Mouse (Mus musculus) testis, adult 2 months (tissue): Measurements from ENCODE around the gene Znhit3. TPM values are rescaled to one million over a fixed set of nuclear protein-coding genes. Genes with fewer than 3 reads are reported as not detected.

ENCODE experiments used
- H3K27ac ChIP-seq: fragments of 200-500 bp; 2 replicates; pipeline ENCODE4 v1.5.1; 2012; ENCODE audit warnings: low read depth, low read length; ENCODE audit not compliant: control insufficient read depth, insufficient read depth
- H3K27me3 ChIP-seq: fragments of 200-500 bp; 2 replicates; pipeline ENCODE4 v1.6.1; 2012; ENCODE audit warnings: mild to moderate bottlenecking, low read length, moderate library complexity; ENCODE audit not compliant: control insufficient read depth, insufficient read depth
- H3K36me3 ChIP-seq: fragments of 200-500 bp; 2 replicates; pipeline ENCODE4 v1.6.1; 2012; ENCODE audit warnings: mild to moderate bottlenecking, low read length; ENCODE audit not compliant: control insufficient read depth, insufficient read depth
- H3K4me1 ChIP-seq: fragments of 200-500 bp; 2 replicates; pipeline ENCODE4 v1.6.1; 2012; ENCODE audit warnings: low read length; ENCODE audit not compliant: control insufficient read depth, insufficient read depth
- H3K4me3 ChIP-seq: fragments of 200-500 bp; 2 replicates; pipeline ENCODE4 v1.5.1; 2012; ENCODE audit warnings: low read depth, mild to moderate bottlenecking, low read length, moderate library complexity, mixed read lengths; ENCODE audit not compliant: control insufficient read depth
- CTCF ChIP-seq: fragments of 200-500 bp; IDR thresholded peaks from 2 replicates; pipeline ENCODE4 v1.5.1; 2012; ENCODE audit warnings: low read depth, mild to moderate bottlenecking, inconsistent platforms, low read length, moderate library complexity; ENCODE audit not compliant: control insufficient read depth, insufficient read depth, insufficient replicate concordance
- POLR2A ChIP-seq: fragments of 200-500 bp; IDR thresholded peaks from 2 replicates; pipeline ENCODE4 v1.6.1; 2012; ENCODE audit warnings: low read depth, mild to moderate bottlenecking, inconsistent platforms, low read length, moderate library complexity; ENCODE audit not compliant: control insufficient read depth
- polyA plus RNA-seq: library from polyadenylated mRNA; depleted of rRNA; stranded (reverse); fragments of >200 nt; gene quantifications from 2 replicates; pipeline ENCODE4 v1.2.3, GENCODE M21; 2012

Gene Znhit3
- polyA plus RNA-seq, 1 experiment = 45.3 TPM

- no peaks in the 10 kb centered on the region for H3K27me3 ChIP-seq
- H3K4me1 ChIP-seq = no peaks in the 10 kb centered on the region
- peaks cover 4% of the 10 kb centered on the region for H3K36me3 ChIP-seq
- no peak overlapping the region for H3K4me3 ChIP-seq
- TF ChIP-seq CTCF (no peak), POLR2A (no peak)
- H3K27ac ChIP-seq = no peak overlapping the region
Measured at GRCm38 (mm10) chr11:84904597-84905144, 11.5 kb downstream of the Znhit3 start.

- peaks cover 1% of the 10 kb centered on the region for H3K36me3 ChIP-seq
Measured at GRCm38 (mm10) chr11:84893113-84893512, 23.1 kb downstream of the Znhit3 start.

GRCm38 (mm10) chr11:84891705-84892104 lies 24.5 kb downstream of the Znhit3 start:
- peaks cover 1% of the 10 kb centered on the region for H3K36me3 ChIP-seq

More at GRCm38 (mm10) chr11:84893113-84893512, 23.1 kb downstream of the Znhit3 start:
- TF ChIP-seq CTCF (no peak), POLR2A (no peak)
- Histone ChIP-seq H3K27ac (no peak overlapping the region), H3K27me3 (no peaks in the 10 kb centered on the region), H3K4me3 (no peak overlapping the region), H3K4me1 (no peaks in the 10 kb centered on the region)

GRCm38 (mm10) chr11:84889492-84889891 lies 26.7 kb downstream of the Znhit3 start:
- H3K36me3 ChIP-seq = peaks cover 6% of the 10 kb centered on the region

More at GRCm38 (mm10) chr11:84891705-84892104, 24.5 kb downstream of the Znhit3 start:
- no peaks in the 10 kb centered on the region for H3K4me1 ChIP-seq
- H3K27me3 ChIP-seq = no peaks in the 10 kb centered on the region
- TF ChIP-seq CTCF (no peak), POLR2A (no peak)
- H3K27ac ChIP-seq = no peak overlapping the region
- H3K4me3 ChIP-seq = no peak overlapping the region

GRCm38 (mm10) chr11:84888025-84888424 lies 28.1 kb downstream of the Znhit3 start:
- no peak for TF ChIP-seq CTCF
- TF ChIP-seq POLR2A = no peak
- Histone ChIP-seq H3K4me3 (no peak overlapping the region), H3K4me1 (no peaks in the 10 kb centered on the region), H3K27me3 (no peaks in the 10 kb centered on the region), H3K27ac (no peak overlapping the region), H3K36me3 (peaks cover 6% of the 10 kb centered on the region)

More at GRCm38 (mm10) chr11:84889492-84889891, 26.7 kb downstream of the Znhit3 start:
- Histone ChIP-seq H3K27me3 (no peaks in the 10 kb centered on the region), H3K4me3 (no peak overlapping the region), H3K4me1 (no peaks in the 10 kb centered on the region), H3K27ac (no peak overlapping the region)
- no peak for TF ChIP-seq CTCF
- no peak for TF ChIP-seq POLR2A

- H3K27ac ChIP-seq = no peak overlapping the region
- H3K4me1 ChIP-seq = no peaks in the 10 kb centered on the region
- peaks cover 6% of the 10 kb centered on the region for H3K36me3 ChIP-seq
- H3K4me3 ChIP-seq = no peak overlapping the region
- TF ChIP-seq CTCF = no peak
- TF ChIP-seq POLR2A = no peak
- no peaks in the 10 kb centered on the region for H3K27me3 ChIP-seq
Measured at GRCm38 (mm10) chr11:84886767-84887511, 29.2 kb downstream of the Znhit3 start.

- peaks cover 6% of the 10 kb centered on the region for H3K36me3 ChIP-seq
- no peak overlapping the region for H3K4me3 ChIP-seq
- TF ChIP-seq CTCF (no peak), POLR2A (no peak)
- no peaks in the 10 kb centered on the region for H3K27me3 ChIP-seq
- no peak overlapping the region for H3K27ac ChIP-seq
- H3K4me1 ChIP-seq = no peaks in the 10 kb centered on the region
Measured at GRCm38 (mm10) chr11:84886236-84886635, 29.9 kb downstream of the Znhit3 start.

- Histone ChIP-seq H3K4me1 (peaks cover 4% of the 10 kb centered on the region; the same call in 1 of the 2 replicates), H3K27me3 (no peaks in the 10 kb centered on the region), H3K36me3 (peaks cover 6% of the 10 kb centered on the region), H3K4me3 (no peak overlapping the region), H3K27ac (no peak overlapping the region)
- TF ChIP-seq POLR2A = no peak
- no peak for TF ChIP-seq CTCF
Measured at GRCm38 (mm10) chr11:84885238-84885637, 30.9 kb downstream of the Znhit3 start.
